Mouse (Mus musculus) thymus, postnatal 25 days (tissue): Measurements from ENCODE around the gene Plac8.

Experiments used
- DNase-seq: peaks from one replicate; pipeline ENCODE4 v3.0.0; 2022

Gene Plac8

GRCm38 (mm10) chr5:100526164-100526563 lies 45.9 kb downstream of the Plac8 start:
- peak; percentile 58 for DNase-seq

GRCm38 (mm10) chr5:100525620-100526019 lies 46.4 kb downstream of the Plac8 start:
- DNase-seq: no peak

GRCm38 (mm10) chr5:100524921-100525320 lies 47.1 kb downstream of the Plac8 start:
- DNase-seq: no peak

GRCm38 (mm10) chr5:100523331-100523730 lies 48.7 kb downstream of the Plac8 start:
- DNase-seq: no peak

GRCm38 (mm10) chr5:100520223-100520622 lies 51.8 kb downstream of the Plac8 start:
- DNase-seq: no peak

- DNase-seq: no peak
Observed at GRCm38 (mm10) chr5:100519027-100519411, 53.0 kb downstream of the Plac8 start.

- DNase-seq: peak; percentile 96
Observed at GRCm38 (mm10) chr5:100518049-100519026, 53.7 kb downstream of the Plac8 start, which contains the start of gene Cops4. Cops4 (plus strand) TSS chr5:100518309.

GRCm38 (mm10) chr5:100512576-100512975 lies 59.5 kb downstream of the Plac8 start:
- DNase-seq: no peak

- no peak for DNase-seq
Observed at GRCm38 (mm10) chr5:100509247-100509646, 62.8 kb downstream of the Plac8 start.
